Mouse (Mus musculus) ES-E14 (cell line): ENCODE results near the gene H2-DMa. TPM values are rescaled to one million over a fixed set of nuclear protein-coding genes. Genes with fewer than 3 reads are reported as not detected.

Experiments used
- DNase-seq: peaks from one replicate; pipeline ENCODE4 v3.0.0-alpha.2; 2013; ENCODE audit warnings: low read depth, low spot score
- H3K27ac ChIP-seq: 2 replicates; pipeline ENCODE4 v1.5.1; 2012; ENCODE audit warnings: low read depth, mild to moderate bottlenecking, low read length, moderate library complexity, mixed read lengths; ENCODE audit not compliant: poor library complexity, insufficient read depth, severe bottlenecking
- H3K36me3 ChIP-seq: 2 replicates; pipeline ENCODE4 v1.6.1; 2012; ENCODE audit warnings: mild to moderate bottlenecking, low read length, moderate library complexity, mixed read lengths; ENCODE audit not compliant: control insufficient read depth, poor library complexity, insufficient read depth, severe bottlenecking
- H3K4me1 ChIP-seq, 2 experiments: fragments of 150-350 bp in 1 of 2; sonication (generic) in 1 of 2; 2 replicates each; pipeline ENCODE4 v1.6.1; 2012; ENCODE audit warnings: low read length in 2 of 2, mild to moderate bottlenecking in 1 of 2, mixed read lengths in 1 of 2; ENCODE audit not compliant: control insufficient read depth in 2 of 2, insufficient read depth in 2 of 2, poor library complexity in 1 of 2
- H3K4me3 ChIP-seq, 2 experiments: fragments of 150-350 bp in 1 of 2; sonication (generic) in 1 of 2; 2 replicates each; pipeline ENCODE4 v1.5.1; 2012; ENCODE audit warnings: low read length in 2 of 2, low read depth in 1 of 2, mild to moderate bottlenecking in 1 of 2, mixed read lengths in 1 of 2; ENCODE audit not compliant: insufficient read depth in 1 of 2, poor library complexity in 1 of 2, severe bottlenecking in 1 of 2
- H3K9ac ChIP-seq: 2 replicates; pipeline ENCODE4 v1.6.1; 2012; ENCODE audit warnings: low read depth, mild to moderate bottlenecking, low read length, mixed read lengths; ENCODE audit not compliant: poor library complexity, insufficient read depth, severe bottlenecking
- H3K9me3 ChIP-seq: fragments of 150-350 bp; sonication (generic); 2 replicates; pipeline ENCODE4 v1.6.1; 2012; ENCODE audit warnings: low read depth, mild to moderate bottlenecking, low read length; ENCODE audit not compliant: control insufficient read depth, insufficient read depth
- CHD2 ChIP-seq: IDR thresholded peaks from 2 replicates; pipeline ENCODE4 v1.6.1; 2014; ENCODE audit warnings: mild to moderate bottlenecking, low read depth, low read length, inconsistent platforms
- HCFC1 ChIP-seq: IDR thresholded peaks from 2 replicates; pipeline ENCODE4 v1.6.1; 2012; ENCODE audit warnings: low read length, inconsistent platforms, borderline replicate concordance; ENCODE audit not compliant: insufficient read depth
- MAFK ChIP-seq: IDR thresholded peaks from 2 replicates; pipeline ENCODE4 v1.6.1; 2014; ENCODE audit warnings: mild to moderate bottlenecking, low read depth, low read length, inconsistent platforms; ENCODE audit not compliant: insufficient read depth
- ZC3H11A ChIP-seq: IDR thresholded peaks from 2 replicates; pipeline ENCODE4 v1.6.1; 2012; ENCODE audit warnings: low read depth, mild to moderate bottlenecking, inconsistent platforms, low read length, borderline replicate concordance
- ZNF384 ChIP-seq: IDR thresholded peaks from 2 replicates; pipeline ENCODE4 v1.6.1; 2012; ENCODE audit warnings: low read depth, low read length, inconsistent platforms
- in situ Hi-C, 2 experiments: fragments of 600-800 bp; cut with MboI; formaldehyde crosslinking; loops; one replicate each; pipeline ENCODE4 v1.15.1; 2025; ENCODE audit warnings: low sequenced_read_pairs in 2 of 2, inconsistent platforms in 1 of 2; ENCODE audit not compliant: unreplicated experiment in 2 of 2
- total RNA-seq: library from RNA; depleted of rRNA; stranded (reverse); fragments of 300-350 nt; gene quantifications from 2 replicates; pipeline ENCODE4 v1.2.3, GENCODE M21; 2012

Gene H2-DMa
- total RNA-seq, 1 experiment = 18.5 TPM

- H3K36me3 ChIP-seq = peaks cover 40% of the 10 kb centered on the region
- peak overlapping the region; percentile 99 for H3K9ac ChIP-seq
- peak; percentile 68 for DNase-seq
- H3K4me3 ChIP-seq = peak overlapping the region; percentile 85 to 90
- H3K9me3 ChIP-seq = no peaks in the 10 kb centered on the region
- H3K27ac ChIP-seq = peak overlapping the region; percentile 99
- in situ Hi-C loops = no loop called here
- TF ChIP-seq MAFK = no peak
- no peak for TF ChIP-seq CHD2
- TF ChIP-seq HCFC1 = no peak
- no peak for TF ChIP-seq ZNF384
- no peak for TF ChIP-seq ZC3H11A
- H3K4me1 ChIP-seq = no peaks in the 10 kb centered on the region
These were observed 911 bp downstream of the H2-DMa start for GRCm38 (mm10) chr17:34120180-34120723.

- Histone ChIP-seq H3K4me1 (no peaks in the 10 kb centered on the region), H3K9me3 (no peaks in the 10 kb centered on the region), H3K36me3 (peaks cover 34% of the 10 kb centered on the region), H3K4me3 (peak overlapping the region; percentile 85 to 90), H3K27ac (peak overlapping the region; percentile 99), H3K9ac (peak overlapping the region; percentile 99)
- peak; percentile 69 for DNase-seq
- in situ Hi-C loops = no loop called here
- TF ChIP-seq ZC3H11A (no peak), CHD2 (peak; percentile 19; the same call in 1 of the 2 replicates), ZNF384 (no peak), MAFK (peak; percentile 97), HCFC1 (no peak)
These were observed 1.5 kb downstream of the H2-DMa start for GRCm38 (mm10) chr17:34120814-34121171.

GRCm38 (mm10) chr17:34121172-34121878 is 2.0 kb downstream of the H2-DMa start:
- H3K27ac ChIP-seq = peak overlapping the region; percentile 99
- no peak for TF ChIP-seq ZC3H11A
- TF ChIP-seq CHD2 = 0 out of 2 replicates have a peak, but pooled peaks have one; percentile 14
- in situ Hi-C loops = no loop called here
- no peak for DNase-seq
- no peaks in the 10 kb centered on the region for H3K9me3 ChIP-seq
- H3K4me3 ChIP-seq = peak overlapping the region; percentile 85 to 90
- H3K4me1 ChIP-seq = no peaks in the 10 kb centered on the region
- peak overlapping the region; percentile 99 for H3K9ac ChIP-seq
- H3K36me3 ChIP-seq = peaks cover 30% of the 10 kb centered on the region

- no peaks in the 10 kb centered on the region for H3K9me3 ChIP-seq
- DNase-seq = no peak
- in situ Hi-C loops = no loop called here
These were observed 2.5 kb downstream of the H2-DMa start for GRCm38 (mm10) chr17:34121879-34122187.

More at GRCm38 (mm10) chr17:34121879-34122187, 2.5 kb downstream of the H2-DMa start:
- TF ChIP-seq MAFK (no peak), CHD2 (no peak), ZNF384 (no peak), HCFC1 (no peak), ZC3H11A (no peak)
- H3K36me3 ChIP-seq = peaks cover 25% of the 10 kb centered on the region
- peak overlapping the region; percentile 99 for H3K9ac ChIP-seq
- H3K4me3 ChIP-seq = peak overlapping the region; percentile 85 to 90
- H3K27ac ChIP-seq = peak overlapping the region; percentile 99
- H3K4me1 ChIP-seq = peaks cover 0 to 2% of the 10 kb centered on the region in 2 experiments; a peak in 1 of 4 replicates
